Mouse (Mus musculus) v-Abl transformed pro-B cells (cell line): Measurements from ENCODE around the gene Naip5.
"Not testable (repeated sequence)": the region's sequence is repeated elsewhere in the genome, so short reads cannot be mapped to it uniquely, and the experiment has no call there.

Experiments
- in situ Hi-C, 2 experiments: fragments of 400-800 bp; cut with MboI; formaldehyde crosslinking; loops; one replicate each; pipeline ENCODE4 v1.15.1; 2025; ENCODE audit not compliant: unreplicated experiment in 2 of 2

Gene Naip5

DNA sequence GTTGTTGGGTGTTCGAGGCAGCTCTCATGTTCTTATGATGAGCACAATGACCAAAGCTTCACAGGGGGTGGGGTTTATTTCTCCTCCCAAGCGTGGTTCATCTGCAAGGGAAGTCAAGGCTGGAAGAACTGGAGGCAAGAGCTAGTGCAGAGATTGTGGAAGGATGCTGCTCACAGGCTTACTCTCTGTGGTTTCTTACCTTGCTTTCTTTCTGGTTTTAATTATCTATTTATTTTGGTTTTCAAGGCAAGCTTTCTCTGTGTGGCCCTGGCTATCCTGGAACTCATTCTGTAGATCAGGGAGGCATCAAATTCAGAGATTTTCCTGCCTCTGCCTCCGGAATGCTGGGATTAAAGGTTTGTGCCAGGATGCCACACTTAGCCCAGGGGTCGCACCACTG lies at the start of gene Naip5:
Gene Naip5, minus strand, starts transcription at position 101 of the 400 bp plus-strand sequence.
- in situ Hi-C loops, result not testable (repeated sequence)

GRCm38 (mm10) chr13:100284611-100285010 lies 38.5 kb upstream of the Naip5 start:
- in situ Hi-C loops, result no loop called here

GRCm38 (mm10) chr13:100271474-100272132 lies 25.5 kb upstream of the Naip5 start:
- in situ Hi-C loops, result not testable (repeated sequence)

DNA sequence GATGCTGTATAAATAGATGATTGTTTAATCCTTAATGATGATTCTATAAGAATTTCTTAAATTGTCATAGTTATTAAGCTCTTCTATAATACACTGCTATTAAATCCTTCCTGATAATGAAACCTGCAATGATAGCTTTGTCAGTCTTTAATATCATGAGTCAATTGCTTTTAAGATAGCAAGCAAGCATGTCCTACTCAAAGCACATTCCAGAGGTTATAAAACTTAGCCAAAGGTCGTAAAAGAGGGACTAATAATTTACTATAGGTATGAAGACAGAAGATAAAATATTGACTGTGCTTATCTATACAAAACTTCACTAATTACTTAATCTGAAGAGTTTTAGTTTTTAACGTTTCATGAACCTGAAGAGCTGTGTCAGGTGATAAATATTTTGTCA lies 10.9 kb upstream of the Naip5 start:
- in situ Hi-C loops, result not testable (repeated sequence)

- in situ Hi-C loops, result not testable (repeated sequence)
These were observed 9.8 kb upstream of the Naip5 start for GRCm38 (mm10) chr13:100255925-100256324.

DNA sequence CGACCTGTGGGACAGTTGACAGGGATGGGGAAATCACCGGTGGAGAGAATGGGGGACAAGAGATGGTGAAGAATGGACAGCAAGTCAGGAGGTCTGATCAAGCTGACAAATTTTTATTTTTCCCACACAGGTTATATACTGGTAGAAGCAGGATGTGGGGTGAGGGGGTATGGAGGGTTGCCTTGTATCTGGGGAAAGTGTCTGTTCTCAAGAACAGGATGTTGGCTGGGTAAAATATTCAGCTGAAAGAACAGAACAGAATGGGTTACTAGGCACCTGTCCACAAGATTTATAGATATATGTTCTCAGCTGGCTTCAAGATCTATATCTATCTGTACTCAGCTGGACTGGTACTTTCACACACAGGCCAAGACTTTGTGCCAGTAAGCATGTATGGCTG lies 5.8 kb upstream of the Naip5 start:
- in situ Hi-C loops, result not testable (repeated sequence)

DNA sequence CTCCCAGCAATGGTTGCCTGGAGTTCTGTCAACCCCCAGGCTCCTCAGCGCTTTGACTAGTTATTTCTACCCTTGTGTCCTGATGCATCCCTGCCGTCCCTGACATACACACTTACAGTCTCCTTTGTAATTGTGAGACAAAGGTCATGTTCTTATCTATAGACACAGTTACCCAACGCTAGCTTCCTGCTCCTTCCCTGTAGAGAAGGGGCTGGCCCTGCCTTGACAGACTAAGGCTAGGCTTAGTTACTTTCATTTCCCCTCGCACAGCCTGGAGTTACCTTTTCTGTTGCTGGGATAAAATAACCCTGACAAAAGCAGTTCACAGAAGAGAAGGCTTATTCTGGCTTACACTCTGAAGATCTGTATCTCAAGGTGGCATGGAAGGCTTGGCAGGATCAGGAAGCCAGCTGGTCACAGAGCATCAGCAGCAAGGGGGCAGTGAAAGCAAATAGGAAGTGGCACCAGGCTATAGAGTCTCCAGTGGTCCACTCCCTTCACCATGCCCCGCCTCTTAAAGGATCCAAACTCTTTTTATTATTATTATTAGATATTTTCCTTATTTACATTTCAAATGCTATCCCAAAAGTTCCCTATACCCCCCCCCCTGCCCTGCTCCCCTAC lies 885 bp upstream of the Naip5 start:
- in situ Hi-C loops, result not testable (repeated sequence)

DNA sequence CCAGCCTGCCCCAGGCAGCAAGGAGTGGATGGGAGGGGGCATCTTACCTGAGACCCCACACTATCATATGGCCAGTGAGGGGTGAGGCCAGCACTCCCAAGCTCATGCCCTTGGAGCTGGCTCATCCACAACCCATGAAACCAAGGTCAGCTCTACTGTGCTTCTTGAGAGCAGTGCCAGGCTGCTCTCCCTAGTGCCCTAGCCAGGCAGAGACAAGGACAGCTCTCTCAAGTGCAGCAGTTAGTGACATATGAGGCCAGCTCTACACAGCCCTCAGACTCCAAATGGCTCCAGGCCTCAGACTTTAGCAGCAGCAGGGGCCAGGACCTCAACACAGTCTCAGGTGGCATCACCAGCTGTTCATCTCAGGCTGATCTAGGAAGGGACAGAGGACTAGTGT lies 2.4 kb downstream of the Naip5 start:
- in situ Hi-C loops, result no loop called here

DNA sequence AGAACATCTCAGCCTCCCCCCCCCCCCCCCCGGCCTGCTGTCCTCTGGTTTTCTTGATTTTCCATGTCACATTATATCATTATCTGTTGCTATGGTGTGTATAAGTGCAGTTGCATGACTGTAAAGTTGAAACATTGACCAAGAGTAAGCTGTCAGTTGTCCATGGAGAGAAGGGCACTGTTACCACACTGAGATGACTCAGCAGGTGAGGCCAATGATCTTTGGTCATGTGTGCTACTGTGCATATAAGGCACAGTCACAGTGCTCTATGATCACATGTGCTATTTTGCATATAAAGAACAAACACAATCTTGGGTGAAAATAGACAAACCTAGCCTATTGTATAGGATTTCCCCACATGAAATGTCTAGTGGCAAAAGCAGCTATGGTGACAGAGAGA lies 32.4 kb downstream of the Naip5 start:
- in situ Hi-C loops, result not testable (repeated sequence)

DNA sequence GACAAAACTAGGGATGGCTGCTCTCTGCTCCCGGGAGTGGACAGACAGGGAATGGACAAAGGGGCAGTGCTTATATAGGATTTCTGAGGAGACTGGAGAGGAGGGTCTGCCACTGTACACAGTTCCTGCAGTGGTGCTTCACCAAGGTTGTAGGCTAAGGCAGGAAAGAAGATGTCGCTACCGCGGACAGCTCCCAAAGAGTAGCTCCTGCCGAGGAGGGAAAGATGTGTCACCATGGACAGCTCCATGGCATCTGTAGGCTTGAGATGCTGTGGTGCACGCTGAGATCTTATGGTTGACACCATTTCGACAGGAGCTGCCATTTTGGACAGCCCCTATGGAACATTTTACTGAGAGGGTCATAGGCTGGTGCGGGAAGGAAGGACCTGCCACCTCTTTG lies 35.6 kb downstream of the Naip5 start:
- in situ Hi-C loops, result no loop called here

DNA sequence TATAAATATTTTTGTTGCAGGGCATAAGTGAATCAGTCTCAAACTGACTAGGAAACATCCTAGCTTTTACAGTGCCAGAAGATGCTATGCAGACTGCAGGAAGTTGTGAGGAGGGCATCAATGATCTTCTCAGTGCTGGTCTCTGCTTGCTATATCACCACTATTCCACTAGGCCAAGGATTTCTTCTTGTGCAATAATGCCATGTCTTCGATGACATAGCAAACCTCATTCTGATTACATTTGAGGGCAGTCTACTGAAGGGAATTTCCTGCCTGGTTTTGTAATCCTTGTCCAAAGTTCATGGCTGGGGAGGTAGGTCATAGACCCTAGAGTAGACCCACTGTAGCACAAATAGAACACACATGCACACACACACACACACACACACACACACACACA lies 42.8 kb downstream of the Naip5 start:
- in situ Hi-C loops, result no loop called here

DNA sequence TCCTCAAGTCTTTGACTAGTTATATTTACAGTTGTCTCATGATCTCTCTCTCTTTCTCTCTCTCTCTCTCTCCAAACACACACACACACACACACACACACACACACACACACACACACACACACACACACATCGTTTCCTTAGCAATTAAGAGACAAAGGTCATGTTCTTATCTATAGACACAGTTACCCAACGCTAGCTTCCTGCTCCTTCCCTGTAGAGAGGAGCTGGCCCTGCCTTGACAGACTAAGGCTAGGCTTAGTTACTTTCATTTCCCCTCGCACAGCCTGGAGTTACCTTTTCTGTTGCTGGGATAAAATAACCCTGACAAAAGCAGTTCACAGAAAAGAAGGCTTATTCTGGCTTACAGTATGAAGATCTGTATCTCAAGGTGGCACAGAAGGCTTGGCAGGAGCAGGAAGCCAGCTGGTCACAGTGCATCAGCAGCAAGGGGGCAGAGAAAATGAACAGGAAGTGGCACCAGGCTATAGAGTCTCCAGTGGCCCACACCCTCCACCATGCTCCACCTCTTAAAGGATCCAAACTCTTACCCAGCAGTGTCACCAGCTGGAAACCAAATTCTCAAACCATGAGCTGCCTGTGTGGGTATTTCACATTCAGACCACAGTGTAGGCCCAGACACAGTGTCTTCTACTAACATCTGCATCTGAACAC lies 44.3 kb downstream of the Naip5 start, which contains the start of gene Naip2:
Gene Naip2, minus strand, starts transcription at position 434 of the 675 bp plus-strand sequence.
- in situ Hi-C loops, result not testable (repeated sequence)

DNA sequence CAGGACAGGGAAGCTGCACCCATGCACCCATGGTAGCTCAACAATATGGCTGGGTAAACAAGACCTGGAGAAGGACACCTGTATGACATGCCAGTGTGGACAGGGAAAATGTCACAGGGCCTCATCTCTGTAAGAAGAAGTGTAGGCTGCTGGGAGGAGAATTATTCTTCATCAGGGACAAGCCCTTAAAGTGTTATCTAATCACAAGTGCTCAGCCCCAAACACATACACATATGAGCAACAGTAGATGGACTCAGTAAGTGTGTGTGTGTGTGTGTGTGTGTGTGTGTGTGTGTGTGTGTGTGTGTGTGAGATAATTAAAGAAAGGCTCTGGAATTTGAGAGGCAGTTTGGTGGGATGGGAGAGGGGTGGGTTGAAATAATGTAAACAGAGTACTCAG lies 45.3 kb downstream of the Naip5 start:
- in situ Hi-C loops, result no loop called here

DNA sequence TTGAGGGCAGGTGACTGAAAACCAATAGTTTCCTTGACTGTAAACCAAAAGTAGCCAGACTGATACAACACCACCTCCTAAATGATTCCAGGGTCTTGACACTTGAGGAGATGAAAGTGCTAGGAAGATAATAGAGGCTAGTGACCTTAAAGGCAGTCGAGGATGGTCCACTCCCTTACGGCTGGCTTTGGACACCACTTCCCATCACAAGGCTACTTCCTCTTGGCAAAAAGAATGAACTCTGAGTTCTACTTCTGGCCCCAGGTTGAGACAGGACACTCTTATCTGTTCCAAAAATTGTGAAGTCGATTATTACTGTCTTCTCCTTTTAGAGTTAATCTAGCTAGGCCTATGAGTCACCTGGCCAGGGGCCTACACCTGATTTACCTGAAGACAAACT lies 50.7 kb downstream of the Naip5 start:
- in situ Hi-C loops, result no loop called here

DNA sequence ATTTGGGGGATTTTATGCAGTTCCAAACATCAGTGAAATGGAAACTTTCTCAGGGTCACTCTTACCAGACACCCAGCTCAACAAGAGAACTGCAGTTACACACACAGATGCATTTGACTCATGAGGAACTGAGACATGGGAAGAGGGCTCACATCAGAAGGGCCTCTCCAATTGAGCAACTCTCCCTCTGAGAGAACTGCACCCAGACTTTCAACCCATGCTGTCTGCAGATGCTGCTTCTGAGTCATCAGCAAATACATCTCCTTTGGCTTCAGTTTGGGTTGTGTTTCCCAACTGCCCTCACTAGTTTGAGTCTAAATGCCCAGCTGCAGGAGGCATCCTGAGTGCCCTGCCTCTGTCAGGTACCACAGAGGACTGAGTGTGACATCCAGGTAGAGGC lies 63.0 kb downstream of the Naip5 start:
- in situ Hi-C loops, result not testable (repeated sequence)

- in situ Hi-C loops, result not testable (repeated sequence)
These were observed 71.8 kb downstream of the Naip5 start for GRCm38 (mm10) chr13:100174360-100174759.

- in situ Hi-C loops, result not testable (repeated sequence)
These were observed 79.7 kb downstream of the Naip5 start for GRCm38 (mm10) chr13:100166378-100166777.

DNA sequence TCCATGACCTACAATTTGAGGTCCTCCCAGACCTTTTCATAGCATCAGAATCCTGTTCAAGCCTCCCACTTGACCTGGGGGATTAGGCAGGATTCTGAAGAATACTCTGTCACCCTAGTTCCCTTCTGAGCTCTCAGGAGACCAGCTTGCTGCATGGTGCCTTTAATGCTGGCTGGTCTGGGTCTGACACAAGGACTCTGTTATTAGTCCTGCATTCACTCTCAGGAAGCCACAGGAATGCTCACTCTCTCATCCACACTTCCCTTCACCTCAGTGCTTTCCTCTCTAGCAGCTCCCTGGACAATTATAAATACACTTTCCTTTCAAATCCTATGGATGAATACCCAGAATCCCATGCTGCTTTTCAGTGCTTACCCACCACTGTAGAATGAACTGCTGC lies 83.7 kb downstream of the Naip5 start:
- in situ Hi-C loops, result not testable (repeated sequence)
